Mouse (Mus musculus): ENCODE results near the gene Rhbdf2. TPM values are rescaled to one million over a fixed set of nuclear protein-coding genes. Genes with fewer than 3 reads are reported as not detected.

Gene Rhbdf2
- polyA plus RNA-seq, 1 experiment from 2014 or later: 1.4 TPM

GRCm38 (mm10) chr11:116571767-116572679 is 54.8 kb downstream of the Rhbdf2 start:
- no peak for ATAC-seq (replicated peaks)
- Histone ChIP-seq H3K27me3 (no peaks in the 10 kb centered on the region), H3K4me2 (replicated peaks) (no peak overlapping the region), H3K9me3 (no peaks in the 10 kb centered on the region), H3K27ac (replicated peaks) (no peak overlapping the region), H3K9ac (replicated peaks) (no peak overlapping the region), H3K4me1 (peaks cover 57% of the 10 kb centered on the region), H3K4me3 (no peak overlapping the region), H3K36me3 (no peaks in the 10 kb centered on the region)
- 82% methylated on average over 19 of the region's 19 CpGs for WGBS

- H3K9ac ChIP-seq (replicated peaks): no peak overlapping the region
- H3K4me3 ChIP-seq: no peak overlapping the region
- peaks cover 47% of the 10 kb centered on the region for H3K4me1 ChIP-seq
- no peaks in the 10 kb centered on the region for H3K36me3 ChIP-seq
- no peaks in the 10 kb centered on the region for H3K9me3 ChIP-seq
- H3K4me2 ChIP-seq (replicated peaks): no peak overlapping the region
- ATAC-seq (replicated peaks): no peak
- H3K27me3 ChIP-seq: no peaks in the 10 kb centered on the region
- no peak overlapping the region for H3K27ac ChIP-seq (replicated peaks)
- 85% methylated on average over 7 of the region's 7 CpGs for WGBS
Observed at GRCm38 (mm10) chr11:116570821-116571220, 56.0 kb downstream of the Rhbdf2 start.

DNA sequence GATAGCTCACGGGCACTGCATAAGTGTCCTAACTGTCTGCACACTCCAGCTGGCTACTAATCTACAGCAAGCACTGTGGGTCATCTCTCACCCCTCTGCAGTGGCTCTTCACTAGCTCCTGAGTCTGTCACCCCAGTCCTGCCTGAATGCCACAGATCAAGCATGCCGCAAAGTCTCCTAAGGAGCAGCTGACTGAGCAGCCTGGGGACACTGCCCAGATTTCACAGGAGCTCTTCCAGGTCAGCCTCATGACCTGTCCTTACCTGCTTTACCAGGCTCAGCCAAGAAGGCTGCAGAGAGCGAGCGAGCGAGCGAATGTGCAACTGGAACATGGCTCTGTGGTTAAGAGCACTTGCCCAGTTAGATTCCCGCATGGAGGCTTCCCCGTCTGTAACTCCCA is 59.3 kb downstream of the Rhbdf2 start:
- H3K4me1 ChIP-seq: peaks cover 17% of the 10 kb centered on the region

DNA sequence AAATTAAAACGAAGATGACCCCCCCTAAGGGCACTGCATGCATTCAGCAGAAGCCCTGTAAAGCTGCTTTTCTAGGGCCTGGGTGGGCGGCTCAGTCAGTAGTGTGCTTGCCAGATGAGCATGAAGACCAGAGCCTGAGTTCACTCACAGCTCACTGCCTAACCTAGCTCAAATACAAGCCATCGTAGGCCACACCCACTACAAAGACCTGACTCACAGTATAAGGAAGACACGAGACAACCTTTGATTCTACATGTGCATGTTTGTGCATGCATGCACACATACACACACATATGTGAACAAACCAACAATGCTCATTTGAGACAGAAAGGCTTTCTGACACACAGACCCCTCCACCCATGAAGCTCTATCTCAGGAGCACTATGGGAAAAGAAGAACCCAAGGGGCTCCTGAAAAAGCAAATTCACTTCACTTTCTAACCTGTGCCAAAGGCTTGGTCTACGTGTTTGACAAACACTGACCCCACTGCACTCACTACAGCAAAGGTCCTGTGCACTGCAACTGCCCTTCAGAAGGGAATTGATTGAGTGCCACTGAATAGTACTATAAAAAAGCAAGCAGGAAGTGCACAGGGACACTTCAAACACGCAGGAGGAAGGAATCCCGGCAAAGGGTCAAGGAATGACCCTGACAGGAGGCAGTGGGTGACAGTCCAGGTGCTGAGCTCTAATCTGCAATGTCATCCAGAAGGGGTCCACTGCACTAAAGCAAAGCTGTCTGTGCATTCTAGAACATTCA is 61.4 kb downstream of the Rhbdf2 start:
- no peak overlapping the region for H3K27ac ChIP-seq (replicated peaks)
- 85% methylated on average over 7 of the region's 7 CpGs for WGBS

More for the DNA sequence above, 59.3 kb downstream of the Rhbdf2 start:
- no peak overlapping the region for H3K4me3 ChIP-seq
- H3K27me3 ChIP-seq: no peaks in the 10 kb centered on the region
- H3K36me3 ChIP-seq: no peaks in the 10 kb centered on the region
- no peak overlapping the region for H3K4me2 ChIP-seq (replicated peaks)
- WGBS: 88% methylated on average over 8 of the region's 8 CpGs
- no peak for ATAC-seq (replicated peaks)
- no peaks in the 10 kb centered on the region for H3K9me3 ChIP-seq
- no peak overlapping the region for H3K9ac ChIP-seq (replicated peaks)
- no peak overlapping the region for H3K27ac ChIP-seq (replicated peaks)

GRCm38 (mm10) chr11:116556308-116556707 is 70.5 kb downstream of the Rhbdf2 start:
- ATAC-seq (replicated peaks): no peak
- Histone ChIP-seq H3K4me3 (no peak overlapping the region), H3K9me3 (no peaks in the 10 kb centered on the region), H3K27me3 (no peaks in the 10 kb centered on the region), H3K27ac (replicated peaks) (no peak overlapping the region), H3K9ac (replicated peaks) (no peak overlapping the region), H3K4me1 (peaks cover 20% of the 10 kb centered on the region), H3K4me2 (replicated peaks) (no peak overlapping the region), H3K36me3 (no peaks in the 10 kb centered on the region)
- WGBS: 74% methylated on average over 6 of the region's 6 CpGs

More for the DNA sequence above, 61.4 kb downstream of the Rhbdf2 start:
- Histone ChIP-seq H3K9me3 (no peaks in the 10 kb centered on the region), H3K4me3 (no peak overlapping the region), H3K27me3 (no peaks in the 10 kb centered on the region), H3K9ac (replicated peaks) (no peak overlapping the region), H3K36me3 (no peaks in the 10 kb centered on the region), H3K4me1 (peaks cover 4% of the 10 kb centered on the region; the same call in 1 of the 2 replicates), H3K4me2 (replicated peaks) (no peak overlapping the region)
- ATAC-seq (replicated peaks): no peak

GRCm38 (mm10) chr11:116555572-116555971 is 71.2 kb downstream of the Rhbdf2 start:
- no peaks in the 10 kb centered on the region for H3K27me3 ChIP-seq
- H3K36me3 ChIP-seq: no peaks in the 10 kb centered on the region
- no peak overlapping the region for H3K4me2 ChIP-seq (replicated peaks)
- H3K4me3 ChIP-seq: no peak overlapping the region
- H3K4me1 ChIP-seq: peaks cover 20% of the 10 kb centered on the region
- no peak for ATAC-seq (replicated peaks)
- H3K9ac ChIP-seq (replicated peaks): no peak overlapping the region
- no peaks in the 10 kb centered on the region for H3K9me3 ChIP-seq
- 73% methylated on average over 1 of the region's 1 CpGs for WGBS
- H3K27ac ChIP-seq (replicated peaks): no peak overlapping the region

- ATAC-seq (replicated peaks): no peak
- Histone ChIP-seq H3K9ac (replicated peaks) (no peak overlapping the region), H3K27ac (replicated peaks) (no peak overlapping the region), H3K9me3 (no peaks in the 10 kb centered on the region), H3K36me3 (no peaks in the 10 kb centered on the region), H3K4me2 (replicated peaks) (no peak overlapping the region), H3K27me3 (no peaks in the 10 kb centered on the region), H3K4me1 (peaks cover 20% of the 10 kb centered on the region), H3K4me3 (no peak overlapping the region)
- 50% methylated on average over 12 of the region's 12 CpGs for WGBS
Observed at GRCm38 (mm10) chr11:116554171-116554878, 72.5 kb downstream of the Rhbdf2 start.

GRCm38 (mm10) chr11:116552194-116552593 is 74.6 kb downstream of the Rhbdf2 start:
- H3K4me2 ChIP-seq (replicated peaks): no peak overlapping the region
- no peak for ATAC-seq (replicated peaks)
- WGBS: 90% methylated on average over 1 of the region's 1 CpGs

DNA sequence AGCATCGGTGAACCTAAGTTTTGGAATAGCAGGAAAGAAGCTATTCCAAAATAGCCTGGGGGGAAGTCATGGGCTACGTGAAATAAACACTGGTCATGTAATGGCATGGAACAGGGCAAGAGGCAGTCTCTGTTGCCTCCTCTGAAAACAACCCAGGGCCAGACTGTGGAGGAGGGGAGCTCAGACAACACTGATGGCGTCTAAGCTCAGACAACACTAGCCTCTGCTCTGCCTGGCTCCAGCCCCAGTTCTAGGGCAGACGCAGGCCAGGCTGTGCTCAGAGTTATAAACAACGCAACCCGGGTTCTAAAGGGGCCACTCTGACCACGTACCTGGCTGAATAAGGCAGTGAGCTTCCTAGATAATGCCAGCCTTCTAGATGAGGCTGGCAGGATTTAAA is 76.1 kb downstream of the Rhbdf2 start:
- H3K27ac ChIP-seq (replicated peaks): no peak overlapping the region
- peaks cover 15% of the 10 kb centered on the region for H3K4me1 ChIP-seq
- H3K9ac ChIP-seq (replicated peaks): no peak overlapping the region
- H3K36me3 ChIP-seq: peaks cover 15% of the 10 kb centered on the region; the same call in 1 of the 2 replicates
- 81% methylated on average over 7 of the region's 7 CpGs for WGBS
- H3K4me3 ChIP-seq: no peak overlapping the region
- no peaks in the 10 kb centered on the region for H3K9me3 ChIP-seq
- H3K4me2 ChIP-seq (replicated peaks): no peak overlapping the region
- no peaks in the 10 kb centered on the region for H3K27me3 ChIP-seq
- no peak for ATAC-seq (replicated peaks)

More at GRCm38 (mm10) chr11:116552194-116552593, 74.6 kb downstream of the Rhbdf2 start:
- Histone ChIP-seq H3K9me3 (no peaks in the 10 kb centered on the region), H3K4me1 (peaks cover 20% of the 10 kb centered on the region), H3K36me3 (peaks cover 2% of the 10 kb centered on the region; the same call in 1 of the 2 replicates), H3K27me3 (no peaks in the 10 kb centered on the region), H3K27ac (replicated peaks) (no peak overlapping the region), H3K9ac (replicated peaks) (no peak overlapping the region), H3K4me3 (no peak overlapping the region)

- Histone ChIP-seq H3K9ac (replicated peaks) (no peak overlapping the region), H3K4me2 (replicated peaks) (no peak overlapping the region), H3K4me3 (no peak overlapping the region), H3K9me3 (no peaks in the 10 kb centered on the region), H3K36me3 (peaks cover 28% of the 10 kb centered on the region), H3K4me1 (peaks cover 4% of the 10 kb centered on the region; the same call in 1 of the 2 replicates), H3K27me3 (no peaks in the 10 kb centered on the region), H3K27ac (replicated peaks) (no peak overlapping the region)
- 90% methylated on average over 11 of the region's 11 CpGs for WGBS
- no peak for ATAC-seq (replicated peaks)
Observed at GRCm38 (mm10) chr11:116549273-116550038, 77.4 kb downstream of the Rhbdf2 start.

DNA sequence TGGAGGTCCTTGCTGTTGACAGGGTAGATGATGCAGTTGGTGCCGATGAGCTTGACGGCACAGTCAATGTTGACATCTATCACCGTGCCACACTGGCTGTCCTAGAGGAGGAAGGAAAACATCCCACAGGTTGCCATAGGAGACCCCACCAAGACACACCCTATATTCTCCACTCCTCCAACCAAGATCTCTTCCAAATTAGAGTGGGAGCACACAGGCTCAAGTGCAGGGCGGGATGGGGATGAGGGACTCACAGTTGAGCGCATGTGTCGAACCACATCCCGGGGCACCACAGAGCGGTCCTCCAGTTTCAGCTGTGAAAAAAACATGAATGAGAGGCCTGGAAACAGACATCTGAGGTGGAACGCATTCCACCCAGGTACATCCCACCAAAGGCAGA is 78.0 kb downstream of the Rhbdf2 start:
- WGBS: 95% methylated on average over 9 of the region's 9 CpGs
- Histone ChIP-seq H3K4me2 (replicated peaks) (no peak overlapping the region), H3K4me3 (no peak overlapping the region), H3K9ac (replicated peaks) (no peak overlapping the region), H3K27ac (replicated peaks) (no peak overlapping the region), H3K9me3 (no peaks in the 10 kb centered on the region), H3K27me3 (no peaks in the 10 kb centered on the region), H3K36me3 (peaks cover 35% of the 10 kb centered on the region), H3K4me1 (no peaks in the 10 kb centered on the region)
- ATAC-seq (replicated peaks): no peak
